Mouse (Mus musculus) ovary, adult 18-20 months (tissue): ENCODE data around the gene Manf.
A peak's percentile ranks its signal among the peaks of the same experiment; 100 is the strongest.

ENCODE experiments used
- DNase-seq: peaks from one replicate; pipeline ENCODE4 v3.0.0; 2022; ENCODE audit warnings: low spot score, mixed read lengths

Gene Manf

DNA sequence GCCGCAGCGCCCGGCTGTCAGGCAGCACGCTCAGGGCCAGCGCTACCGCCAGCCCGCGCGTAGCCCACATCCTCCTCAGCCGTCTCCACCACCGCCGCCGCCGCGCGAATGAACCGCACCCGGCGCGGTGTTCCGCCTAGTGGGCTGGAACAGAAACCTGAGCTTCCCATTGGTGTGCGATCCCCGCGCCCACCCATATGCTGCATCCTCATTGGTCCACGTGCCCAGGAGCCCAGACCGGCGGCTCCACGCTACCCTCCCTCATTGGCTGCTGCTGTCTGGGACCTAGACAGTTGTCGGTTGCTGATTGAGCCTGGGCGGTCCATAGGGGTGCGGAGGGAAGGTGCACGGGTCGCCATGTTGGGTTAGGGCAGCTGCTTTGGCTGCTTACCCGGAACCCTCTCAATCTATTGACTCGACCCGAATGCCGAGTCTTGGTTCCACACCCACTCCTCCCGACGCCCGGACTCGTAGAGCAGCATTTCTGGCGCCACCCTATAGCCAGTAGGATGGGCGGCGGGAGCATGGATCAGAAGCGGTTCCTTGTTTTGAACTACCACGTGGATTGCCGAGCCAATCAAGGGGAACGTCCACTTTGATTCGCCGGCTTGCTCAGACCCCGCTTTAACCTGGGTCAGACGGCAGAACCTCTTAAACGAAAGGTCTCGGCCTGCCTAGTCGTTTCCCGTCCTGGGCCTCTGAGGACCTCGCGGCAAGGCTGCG lies at the start of gene Manf:
Gene Manf (minus strand): TSS at position 151 of the 723 bp plus-strand sequence.
- DNase-seq, result peak; percentile 98

DNA sequence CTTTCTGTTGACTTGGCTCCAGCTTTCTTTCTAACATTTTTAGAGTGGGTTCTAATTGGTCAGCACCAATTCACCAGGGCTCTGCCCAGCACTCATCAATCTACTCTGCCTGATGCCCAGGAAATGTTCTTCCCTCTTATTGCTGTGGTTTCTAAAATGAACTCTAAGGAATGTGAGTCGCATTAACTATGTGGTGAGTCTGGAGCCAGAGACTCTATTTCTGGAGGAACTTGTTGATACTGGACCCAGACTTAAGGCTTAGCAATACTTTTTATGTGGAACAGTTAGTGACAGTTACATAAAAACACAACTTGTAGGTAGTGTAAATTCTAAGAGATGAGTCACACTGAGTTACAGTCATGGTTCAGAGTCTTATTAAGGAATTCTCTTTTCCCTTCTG lies 43.2 kb upstream of the Manf start:
- no peak for DNase-seq

DNA sequence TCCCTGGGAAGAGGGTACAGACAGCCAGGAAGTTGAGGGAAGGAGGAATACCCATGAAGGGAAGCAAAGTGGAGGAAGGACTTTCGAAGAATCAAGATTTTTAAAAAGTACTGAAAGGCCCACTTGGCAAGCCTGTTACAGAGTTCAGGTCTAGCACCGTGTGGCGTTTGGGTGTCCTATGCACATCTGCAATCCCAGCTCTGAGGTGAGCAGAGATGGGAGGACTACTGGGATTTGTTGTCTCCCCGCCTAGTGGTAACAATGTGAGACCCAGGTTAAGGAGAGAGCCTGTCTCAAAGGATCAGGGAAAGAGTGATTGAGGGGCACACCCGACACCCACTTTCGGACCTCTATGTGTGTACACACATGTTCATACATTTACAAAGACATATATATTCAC lies 23.1 kb upstream of the Manf start:
- no peak for DNase-seq

DNA sequence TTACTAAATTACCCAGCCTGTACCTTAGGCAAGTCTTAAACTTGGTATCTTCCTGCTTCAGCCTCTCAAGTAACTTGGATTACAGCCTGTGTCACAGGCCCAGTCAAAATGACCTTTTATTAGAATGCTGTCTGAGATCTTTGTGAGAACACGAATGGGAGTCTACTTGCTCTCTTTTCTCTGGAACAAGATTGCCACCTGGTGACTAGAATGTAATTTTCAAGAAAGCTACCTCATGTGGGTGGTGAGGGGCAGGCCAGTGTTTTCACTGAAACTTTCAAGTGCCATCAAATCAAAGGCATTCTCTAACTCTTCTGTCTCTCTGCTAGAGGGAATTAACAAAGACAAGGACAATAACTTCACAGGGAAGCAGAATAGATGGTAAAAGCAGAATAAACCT lies 22.0 kb upstream of the Manf start:
- no peak for DNase-seq

DNA sequence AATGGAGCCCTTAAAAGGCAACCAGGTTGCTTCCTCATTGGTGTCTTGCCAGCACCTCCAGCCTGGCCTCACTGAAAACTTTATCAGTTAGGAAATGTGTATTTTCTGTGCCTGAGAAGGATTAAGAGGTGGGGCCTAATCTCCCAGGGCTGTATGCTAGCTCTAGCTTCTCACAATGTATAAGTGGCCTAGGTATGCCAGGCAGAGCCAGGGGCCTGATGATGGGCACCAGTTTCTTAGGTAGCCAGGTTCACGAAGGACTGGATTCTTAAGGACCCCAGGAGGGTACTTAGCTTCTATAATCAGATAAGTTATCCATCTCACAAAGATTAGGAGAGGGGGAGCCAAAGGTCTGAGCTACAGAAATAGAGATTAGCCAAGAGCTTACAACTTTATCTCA lies 19.8 kb upstream of the Manf start:
- no peak for DNase-seq

DNA sequence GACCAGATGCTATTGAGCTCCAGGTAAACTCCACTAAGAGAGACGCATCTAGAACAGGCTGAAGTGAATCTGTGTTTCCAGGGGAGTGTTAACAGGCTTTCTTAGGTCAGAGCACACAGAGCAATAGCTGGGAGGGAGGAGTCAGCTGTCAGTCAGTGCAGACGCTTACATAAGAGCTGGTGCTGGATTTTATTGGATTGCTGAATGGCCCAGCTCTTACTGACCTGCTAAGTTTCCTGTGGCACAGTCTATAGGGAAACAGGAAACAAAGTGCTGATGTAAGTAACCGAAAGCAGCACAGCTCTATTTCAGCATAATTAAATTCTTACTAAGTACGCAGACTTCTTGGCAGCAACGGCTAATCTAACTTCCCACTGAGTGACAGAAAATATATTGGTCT lies 16.9 kb upstream of the Manf start:
- DNase-seq, result no peak

DNA sequence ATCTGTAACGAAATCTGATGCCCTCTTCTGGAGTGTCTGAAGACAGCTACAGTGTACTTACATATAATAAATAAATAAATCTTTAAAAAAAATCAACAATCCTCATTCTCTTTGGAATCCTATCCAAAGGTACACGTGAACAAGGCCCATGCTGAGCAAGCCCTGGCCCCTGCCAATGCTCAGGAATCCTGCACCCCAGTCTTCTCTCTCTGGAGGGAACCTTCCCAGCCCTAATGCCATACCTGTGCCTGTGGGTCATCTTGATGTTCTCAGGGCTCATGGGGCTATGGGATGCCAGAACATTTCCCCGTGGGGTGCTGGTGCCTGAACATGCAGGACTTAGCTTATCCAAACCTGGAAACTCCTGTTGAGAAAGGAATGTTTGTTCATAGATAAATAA lies 16.4 kb upstream of the Manf start:
- no peak for DNase-seq

DNA sequence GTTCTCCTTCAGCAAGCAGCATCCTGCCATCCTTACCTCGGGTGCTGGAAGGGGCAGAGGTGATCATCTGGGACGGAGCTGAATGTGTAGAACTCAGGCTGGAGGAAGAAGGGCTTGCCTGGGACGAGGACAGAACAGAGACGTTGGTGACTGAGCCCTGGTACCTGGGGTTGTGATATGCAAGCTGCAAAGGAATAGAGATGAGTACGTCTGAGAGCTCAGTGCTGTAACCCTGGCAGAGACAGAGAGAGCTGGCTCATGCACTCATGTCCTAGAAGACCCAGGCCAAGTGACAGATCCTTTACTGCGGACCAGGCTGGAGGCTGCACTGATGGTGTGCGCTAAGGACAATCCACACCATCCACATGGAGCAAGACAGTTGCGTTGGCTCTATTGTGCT lies 14.8 kb upstream of the Manf start:
- DNase-seq, result no peak

DNA sequence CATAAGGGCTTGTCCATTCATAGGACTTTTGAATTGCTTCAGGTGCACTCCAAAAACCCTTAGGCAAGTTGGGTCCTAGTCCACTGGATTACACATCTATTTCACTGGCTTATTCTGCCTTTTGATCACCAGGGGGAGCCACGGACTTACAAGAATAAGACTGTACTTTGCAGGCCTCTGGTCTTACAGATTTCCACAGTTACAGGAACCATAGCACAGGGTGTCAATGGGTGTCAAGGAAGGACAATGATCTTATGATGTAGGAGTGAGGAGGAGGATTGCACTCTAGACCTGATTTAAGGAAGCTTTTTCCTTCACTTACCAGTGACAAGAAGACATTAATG lies 12.0 kb upstream of the Manf start:
- DNase-seq, result no peak

DNA sequence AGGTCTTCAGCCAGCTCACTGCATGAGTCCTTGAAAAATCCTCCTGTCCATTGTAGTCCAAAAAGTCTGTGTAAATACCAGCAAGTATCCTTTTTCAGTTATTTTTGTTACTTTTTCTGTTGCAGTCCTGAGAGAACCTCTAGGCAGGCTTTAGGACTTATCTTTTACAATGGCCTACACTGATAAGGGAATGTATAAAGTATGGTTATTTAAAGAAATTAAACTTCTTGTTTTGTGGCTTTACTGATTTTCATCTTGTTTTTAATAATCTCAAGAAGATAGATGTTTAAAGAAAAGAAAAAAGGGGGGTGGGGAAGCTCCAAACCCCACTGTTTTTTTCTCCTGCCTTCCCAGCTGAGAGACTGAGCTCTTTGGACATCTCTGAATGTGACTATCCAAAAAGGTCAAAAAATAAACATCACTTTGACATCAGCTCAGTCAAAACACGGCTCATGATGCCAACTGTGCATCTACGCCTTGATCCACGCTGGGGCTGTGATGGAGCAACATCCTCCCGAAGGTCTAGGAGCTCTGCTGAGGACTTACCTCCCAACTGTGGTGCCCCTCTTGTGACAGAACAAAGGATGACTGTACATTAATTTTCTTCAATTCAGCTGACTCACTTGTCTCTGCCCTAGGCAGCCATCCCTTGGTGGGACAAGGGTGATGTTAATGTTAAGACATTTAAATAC lies 11.5 kb upstream of the Manf start:
- no peak for DNase-seq

DNA sequence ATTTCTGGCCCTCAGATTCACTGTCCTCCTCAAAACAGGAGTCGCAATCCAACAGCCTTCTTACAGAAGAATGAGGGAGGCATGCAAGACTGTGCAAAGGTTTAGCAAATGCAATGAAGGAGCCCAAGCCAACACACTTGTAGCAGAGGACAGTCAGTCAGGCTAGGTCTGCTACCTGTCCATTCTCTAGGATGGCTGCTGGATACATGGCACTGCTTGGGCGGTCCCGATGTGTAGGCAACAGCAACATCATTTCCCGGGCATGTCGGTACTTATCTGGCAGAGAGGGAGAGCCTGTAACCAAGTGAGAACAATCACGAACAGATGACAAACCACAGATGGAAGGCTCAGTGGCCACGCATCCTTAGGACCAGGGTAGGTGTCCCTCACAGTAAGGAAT lies 9.8 kb upstream of the Manf start:
- no peak for DNase-seq

DNA sequence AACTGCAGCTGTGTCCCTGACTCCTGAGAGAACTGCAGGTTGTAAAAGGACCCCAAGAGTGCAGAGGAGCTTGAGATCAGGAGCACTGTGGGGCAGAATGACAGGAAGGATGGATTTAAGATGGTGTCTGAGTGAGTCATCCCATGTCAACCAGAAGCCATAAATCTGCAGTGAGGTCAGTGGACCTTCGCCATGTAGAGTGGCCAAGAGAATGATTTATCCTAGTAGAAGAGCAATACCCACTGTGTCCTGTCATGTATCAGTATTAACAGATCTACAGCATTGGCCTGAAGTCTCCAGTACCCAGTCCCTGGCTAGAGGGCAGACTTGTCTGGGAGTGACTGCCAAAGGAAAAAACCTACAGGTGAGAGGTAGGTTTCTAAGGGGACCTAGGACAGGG lies 7.1 kb upstream of the Manf start:
- no peak for DNase-seq

DNA sequence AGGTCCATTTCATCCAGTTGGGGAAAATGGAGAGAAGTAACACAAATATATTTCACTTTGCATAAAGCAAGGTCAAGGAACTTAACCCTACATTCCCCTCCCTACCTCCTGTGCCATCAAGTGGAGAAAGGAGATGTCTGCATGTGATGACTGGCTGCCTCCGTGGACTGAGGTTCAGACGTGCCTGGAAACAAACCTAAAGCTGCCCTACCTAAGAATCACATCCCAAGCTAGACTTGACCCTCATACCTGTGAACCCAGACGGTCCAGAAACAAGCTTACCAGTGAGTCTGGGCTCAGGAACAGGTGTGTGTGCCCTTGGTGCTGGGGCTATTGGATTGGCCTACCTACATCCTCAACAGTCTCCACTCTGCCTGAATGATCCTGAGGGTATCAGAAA lies 1.5 kb upstream of the Manf start:
- DNase-seq, result no peak

DNA sequence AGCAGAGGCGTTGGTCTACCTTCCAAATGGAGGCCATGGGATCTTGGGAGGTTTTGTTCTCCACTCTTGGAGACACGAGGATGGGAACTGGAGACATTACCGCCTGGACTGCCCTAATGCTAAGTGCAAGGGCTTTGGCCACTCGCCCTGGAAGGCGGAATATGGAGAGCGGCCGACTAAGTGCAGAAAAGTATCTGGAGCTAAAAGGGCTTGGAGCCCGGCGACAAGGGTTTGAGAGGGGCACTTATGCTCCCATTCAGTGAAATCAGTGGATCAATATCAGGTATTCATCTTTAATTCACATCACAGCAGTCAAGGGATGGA lies 735 bp upstream of the Manf start:
- no peak for DNase-seq

DNA sequence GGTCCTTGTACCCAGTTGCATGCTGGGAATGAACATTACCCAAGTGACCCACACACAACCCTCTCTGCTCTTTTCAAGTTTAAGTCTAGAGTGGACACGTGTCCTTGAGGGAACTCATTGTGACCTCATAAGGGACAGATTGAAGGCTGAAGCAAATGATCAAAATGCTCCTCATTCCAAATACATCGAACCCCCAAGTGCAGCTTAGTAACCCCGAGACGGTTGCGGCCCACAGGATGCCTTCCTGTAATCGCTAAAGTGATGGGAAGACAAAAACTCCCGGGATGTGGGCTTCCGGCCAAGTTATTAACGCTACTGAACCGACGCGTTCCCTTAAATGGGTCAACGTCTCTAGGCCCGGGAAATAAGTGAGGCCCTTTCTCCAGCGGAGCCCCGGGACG lies 438 bp downstream of the Manf start:
- DNase-seq, result no peak

DNA sequence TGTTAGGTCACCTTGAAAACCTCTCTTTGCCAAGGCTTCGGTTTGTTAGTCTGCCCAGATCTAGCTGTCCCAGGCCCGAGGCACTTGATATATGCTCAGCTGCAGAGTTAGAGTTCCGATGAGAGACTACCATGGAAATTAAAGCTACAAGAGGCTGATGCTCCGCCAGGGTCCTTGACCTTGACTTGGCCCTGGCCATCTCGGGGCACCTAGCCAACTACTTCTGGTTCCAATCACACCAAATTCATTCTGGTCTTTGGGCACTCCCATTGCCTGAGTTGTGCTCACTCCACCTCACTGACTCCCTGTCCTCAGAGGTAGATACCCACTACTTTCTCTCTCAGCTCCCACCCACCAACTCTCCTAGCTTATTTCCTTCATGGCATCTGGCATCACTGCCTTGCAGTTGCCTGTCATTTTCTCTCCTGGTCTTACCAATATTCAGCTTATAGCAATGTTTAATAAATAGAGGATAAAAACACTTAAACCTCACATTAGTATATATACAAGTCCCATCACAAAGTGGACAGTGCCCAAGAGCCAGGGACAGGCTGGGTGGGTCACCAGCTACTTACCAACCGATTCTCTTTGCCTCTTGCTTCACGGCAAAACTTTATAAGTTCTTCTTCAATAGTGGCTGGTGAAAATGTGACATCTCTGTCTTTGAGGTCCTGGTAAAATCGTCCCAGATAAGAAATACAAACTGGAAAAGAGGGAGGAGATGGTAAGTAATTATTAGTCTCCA lies 1.1 kb downstream of the Manf start:
- peak; percentile 47 for DNase-seq

DNA sequence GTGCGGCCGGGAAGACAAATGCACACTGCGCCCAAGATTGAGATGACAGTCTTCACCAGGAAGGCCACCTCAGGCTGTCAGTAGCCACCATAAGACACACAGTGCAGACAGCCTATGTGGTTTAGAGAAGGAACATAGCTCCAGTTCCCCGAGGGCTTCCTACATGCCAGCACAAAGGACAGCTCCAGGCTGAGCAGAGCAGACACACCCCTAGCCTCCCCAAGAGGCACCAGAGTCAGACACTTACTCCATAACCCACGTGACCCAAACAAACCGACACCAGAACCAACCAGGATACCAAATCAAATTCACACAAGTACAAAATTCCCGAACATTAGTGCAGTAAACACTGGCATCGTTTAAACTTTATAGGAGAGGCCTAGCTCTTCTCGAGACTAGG lies 2.5 kb downstream of the Manf start:
- DNase-seq, result no peak

DNA sequence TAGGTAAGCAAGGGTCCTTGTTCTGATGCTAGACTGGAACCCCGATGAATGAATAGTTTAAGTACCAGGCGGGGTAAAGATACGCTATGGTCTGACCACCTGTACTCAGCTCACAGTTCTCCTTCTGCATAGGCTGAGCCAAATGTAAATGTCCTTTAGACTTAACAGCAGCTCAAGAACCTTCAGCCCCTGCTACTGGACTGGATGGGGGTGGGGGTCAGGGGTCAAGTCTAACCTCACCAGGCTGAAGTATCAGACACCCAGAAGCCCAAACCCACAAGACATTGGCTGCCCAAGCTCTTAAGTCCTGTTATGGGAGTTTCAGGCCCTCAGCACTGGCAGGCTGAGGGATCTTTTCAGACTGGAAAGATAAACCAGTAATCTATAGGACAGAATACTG lies 3.4 kb downstream of the Manf start:
- no peak for DNase-seq

DNA sequence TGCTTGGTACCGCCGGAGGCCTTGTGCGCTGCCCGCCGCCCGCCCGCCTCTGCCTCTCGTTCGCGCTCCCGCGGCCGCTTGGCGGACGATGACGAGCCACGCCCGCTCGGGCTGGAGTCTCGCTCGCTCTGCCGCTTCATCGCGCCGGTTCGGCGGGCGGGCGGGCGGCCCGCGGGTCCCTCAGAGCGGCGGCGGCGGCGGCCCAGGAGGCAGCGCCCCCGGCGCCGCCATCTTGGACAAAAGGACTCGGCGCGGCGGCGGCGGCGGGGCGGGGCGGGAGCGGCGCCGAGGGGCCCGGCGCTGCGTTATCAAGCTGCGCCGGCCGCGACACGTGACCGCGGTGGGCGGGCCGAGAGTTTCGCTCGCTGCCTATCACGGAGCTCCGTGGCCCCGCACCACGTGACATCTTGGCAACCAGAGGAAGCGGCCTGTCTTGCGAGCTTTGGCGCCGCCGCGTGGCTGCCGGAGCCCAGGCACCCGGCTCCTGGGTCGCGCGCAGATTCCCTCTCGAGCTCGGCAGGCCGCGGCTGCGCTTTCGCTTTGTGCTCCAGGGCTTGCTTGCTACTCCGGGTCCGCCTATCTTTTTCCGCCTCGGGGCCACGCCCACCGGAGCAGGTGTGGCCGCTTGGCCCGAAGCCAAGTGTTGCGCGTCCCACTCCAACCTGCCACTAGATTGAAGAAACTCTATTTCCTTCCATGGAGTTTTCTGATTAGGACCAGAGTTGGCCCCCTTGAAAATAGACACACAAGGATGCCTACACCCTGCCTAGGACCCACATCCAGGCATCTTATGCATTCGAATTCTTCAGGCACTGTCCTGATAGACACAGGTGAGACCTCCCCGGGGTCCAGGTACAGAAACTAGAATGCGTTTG lies 4.7 kb downstream of the Manf start, which contains the start of gene Rbm15b:
Gene Rbm15b (minus strand): TSS at position 601 of the 875 bp plus-strand sequence.
- peak; percentile 97 for DNase-seq

DNA sequence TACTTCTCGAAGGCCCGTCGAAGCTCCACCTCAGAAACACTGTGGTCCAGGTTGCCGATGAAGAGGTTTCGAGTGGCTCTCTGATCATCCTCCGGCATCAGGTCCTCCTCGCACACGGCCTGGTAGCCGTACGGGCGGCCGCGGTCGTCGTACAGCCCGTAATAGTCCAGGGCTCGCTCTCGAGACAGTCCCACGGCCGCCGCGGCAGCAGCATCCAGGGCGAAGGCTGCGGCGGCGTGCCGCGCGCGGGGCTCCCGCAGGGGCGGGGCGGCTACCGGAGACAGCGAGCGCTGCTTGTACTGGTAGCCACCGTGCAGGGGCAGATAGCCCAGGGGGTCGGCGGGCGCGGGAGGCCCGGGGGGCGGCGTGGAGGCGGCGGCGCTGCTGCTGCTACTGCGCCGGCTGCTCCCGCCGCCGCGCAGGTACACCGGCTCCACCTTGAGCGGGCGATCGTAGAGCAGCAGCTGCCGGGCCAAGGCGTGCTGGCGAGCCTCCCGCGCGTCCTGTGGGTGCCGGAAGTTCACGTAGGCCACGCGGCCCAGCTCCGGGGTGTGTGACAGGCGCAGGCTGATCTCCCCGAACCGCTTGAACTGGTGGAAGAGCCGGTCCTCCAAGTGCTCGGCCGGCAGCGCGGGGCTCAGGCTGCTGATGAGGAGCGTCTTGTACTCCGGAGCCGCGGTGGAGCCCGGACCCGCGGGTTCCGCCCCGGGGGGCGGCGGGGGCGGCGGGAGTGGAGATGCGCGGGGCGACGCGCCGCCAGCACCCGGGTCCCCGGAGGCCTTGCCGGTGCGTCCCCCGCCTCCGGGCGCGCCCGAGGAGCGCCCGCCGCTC lies 5.7 kb downstream of the Manf start:
- DNase-seq, result no peak
